In genomic region chr7:112427357-112428157, GRCm38 (mm10) we compare ENCODE assay signal across 8 mouse cellular contexts. TPM values are rescaled to one million over a fixed set of nuclear protein-coding genes. Genes with fewer than 3 reads are reported as not detected.
DNase-seq lines count a peak whose midpoint lies in the region; ATAC-seq and TF ChIP-seq lines count a peak whose summit lies in the region.

TSS of gene Parva (plus strand) at chr7:112427505.

- peak; percentile 89 for ATAC-seq in forebrain, postnatal 0 days

- H3K27ac ChIP-seq in ES-E14 (ENCODE audit: insufficient read depth, low read depth, low read length, poor library complexity, severe bottlenecking): no peak within 1 kb of the TSS
- peak within 1 kb of the TSS; percentile 66 for H3K27ac ChIP-seq in forebrain, postnatal 0 days (ENCODE audit: low read depth, low read length)

- in situ Hi-C loops in ES-E14 (cut with MboI; ENCODE audit: low sequenced_read_pairs in 2 of 2, unreplicated experiment in 2 of 2): no loop called here

- H3K4me1 ChIP-seq in ES-E14 (ENCODE audit: control insufficient read depth in 2 of 2, insufficient read depth in 2 of 2, low read length in 2 of 2, poor library complexity in 1 of 2): peaks cover 3% of the 10 kb centered on the region in 2 experiments; a peak in 1 of 4 replicates
- no peaks in the 10 kb centered on the region for H3K4me1 ChIP-seq in forebrain, postnatal 0 days (ENCODE audit: insufficient read depth)

- peak within 1 kb of the TSS; percentile 78 for H3K9ac ChIP-seq in ES-E14 (ENCODE audit: insufficient read depth, low read depth, low read length, poor library complexity, severe bottlenecking)
- peak within 1 kb of the TSS; percentile 61 for H3K9ac ChIP-seq in forebrain, postnatal 0 days

- no peaks in the 10 kb centered on the region for H3K9me3 ChIP-seq in ES-E14 (ENCODE audit: control insufficient read depth, insufficient read depth, low read depth, low read length)
- no peaks in the 10 kb centered on the region for H3K9me3 ChIP-seq in forebrain, postnatal 0 days (ENCODE audit: low read length)

- DNase-seq in ES-E14 (ENCODE audit: low read depth, low spot score): no peak
- DNase-seq in cerebellum, adult 11-12 months: peak; percentile 71
- peak; percentile 66 for DNase-seq in forebrain, postnatal 0 days
- peak; percentile 86 to 87 for DNase-seq in heart, postnatal 10 days
- no peak for DNase-seq in large intestine, adult 2 months (ENCODE audit: low read depth, low spot score)
- peak; percentile 79 to 81 for DNase-seq in lung, adult 18-20 months
- peak; percentile 85 for DNase-seq in retina, postnatal 1 day
- no peak for DNase-seq in T-cell, adult 2 months (ENCODE audit: low spot score)

- H3K27me3 ChIP-seq in forebrain, postnatal 0 days (ENCODE audit: insufficient read depth, low read length): no peaks in the 10 kb centered on the region

- no peaks in the 10 kb centered on the region for H3K36me3 ChIP-seq in ES-E14 (ENCODE audit: control insufficient read depth, insufficient read depth, low read length, poor library complexity, severe bottlenecking)
- H3K36me3 ChIP-seq in forebrain, postnatal 0 days (ENCODE audit: insufficient read depth): no peaks in the 10 kb centered on the region

- no peak for TF ChIP-seq CTCF in forebrain, postnatal 0 days (IDR thresholded peaks at IDR 0.05; ENCODE audit: low read depth)

- 3% methylated on average over 49 of the region's 49 CpGs for WGBS in forebrain, postnatal 0 days
- WGBS in large intestine, adult 2 months: 2% methylated on average over 49 of the region's 49 CpGs

- peak within 1 kb of the TSS; percentile 92 for H3K4me2 ChIP-seq in forebrain, postnatal 0 days (ENCODE audit: low read depth)

- peak within 1 kb of the TSS; percentile 79 to 92 for H3K4me3 ChIP-seq in ES-E14 (ENCODE audit: insufficient read depth in 1 of 2, low read depth in 1 of 2, low read length in 2 of 2, poor library complexity in 1 of 2, severe bottlenecking in 1 of 2)
- peak within 1 kb of the TSS; percentile 52 for H3K4me3 ChIP-seq in forebrain, postnatal 0 days (ENCODE audit: low read depth, low read length)

- intact Hi-C loops in heart, postnatal 10 days (cut with DNase I): no loop called here

TF ChIP-seq in ES-E14, 5 proteins besides CTCF, POLR2A, EP300 and RAD21:
- no peak for TF ChIP-seq ZC3H11A (IDR thresholded peaks at IDR 0.05; ENCODE audit: borderline replicate concordance, low read depth, low read length)
- TF ChIP-seq MAFK (IDR thresholded peaks at IDR 0.05; ENCODE audit: insufficient read depth, low read depth, low read length): no peak
- no peak for TF ChIP-seq ZNF384 (IDR thresholded peaks at IDR 0.05; ENCODE audit: low read depth, low read length)
- TF ChIP-seq CHD2 (IDR thresholded peaks at IDR 0.05; ENCODE audit: low read depth, low read length): no peak
- TF ChIP-seq HCFC1 (IDR thresholded peaks at IDR 0.05; ENCODE audit: borderline replicate concordance, insufficient read depth, low read length): no peak
TF ChIP-seq in ES-E14: peak in this region for 0.

RNA-seq across cellular contexts. Expression of gene Parva, which starts in this region (rescaled TPM):
- 7.4 and 13.9 TPM in 2 replicates for total RNA-seq in ES-E14 (2012; rRNA removed)
- 13.9 and 17.6 TPM in 2 replicates for total RNA-seq in forebrain, postnatal 0 days (2014; rRNA removed)
- 12.0 and 19.1 TPM in 2 replicates for polyA plus RNA-seq in forebrain, postnatal 0 days (2015; fragmentation: Nextera tagmentation; extraction: Ambion mirVana)
- 10 to 100 TPM; 88.1 to 92.3 TPM for total RNA-seq in heart, postnatal 10 days (2021)
- polyA plus RNA-seq in large intestine, adult 2 months (2012; rRNA removed): 33.1 and 34.6 TPM in 2 replicates

Comparison
In these comparisons a context has a peak if more than half of its experiments do, and no peak if none do; other contexts are left out.
1. DNase-seq: peak in cerebellum, adult 11-12 months (single experiment), forebrain, postnatal 0 days (single experiment), heart, postnatal 10 days (2 of 2), lung, adult 18-20 months (2 of 2) and retina, postnatal 1 day (single experiment); none in ES-E14 (single experiment), large intestine, adult 2 months (single experiment) and T-cell, adult 2 months (single experiment).